Mouse (Mus musculus) liver, embryonic 16.5 days (tissue): ENCODE results near the gene Cobl. TPM values are rescaled to one million over a fixed set of nuclear protein-coding genes. Genes with fewer than 3 reads are reported as not detected.

Experiments
- ATAC-seq: fragments of 200-750 bp; cut with Nextera tagmentation; 2 replicates; pipeline ENCODE4 v1.8.0; 2017; ENCODE audit warnings: low read depth, mild to moderate bottlenecking, moderate number of reproducible peaks, moderate library complexity
- H3K27ac ChIP-seq: fragments of 300-500 bp; sonication (generic); 2 replicates; pipeline ENCODE4 v1.5.1; 2014; ENCODE audit warnings: mild to moderate bottlenecking, low read length
- H3K27me3 ChIP-seq: fragments of 300-500 bp; sonication (generic); 2 replicates; pipeline ENCODE4 v1.6.1; 2014; ENCODE audit warnings: low read depth, low read length, mixed read lengths; ENCODE audit not compliant: control insufficient read depth, insufficient read depth
- H3K36me3 ChIP-seq: fragments of 300-500 bp; sonication (generic); 2 replicates; pipeline ENCODE4 v1.6.1; 2014; ENCODE audit warnings: mild to moderate bottlenecking; ENCODE audit not compliant: control insufficient read depth, insufficient read depth
- H3K4me1 ChIP-seq: fragments of 300-500 bp; sonication (generic); 2 replicates; pipeline ENCODE4 v1.6.1; 2014; ENCODE audit warnings: low read depth, low read length, mixed read lengths; ENCODE audit not compliant: control insufficient read depth
- H3K4me2 ChIP-seq: fragments of 300-500 bp; sonication (generic); 2 replicates; pipeline ENCODE4 v1.6.1; 2014; ENCODE audit warnings: low read depth, low read length, mixed read lengths
- H3K4me3 ChIP-seq: fragments of 300-500 bp; sonication (generic); 2 replicates; pipeline ENCODE4 v1.5.1; 2014; ENCODE audit warnings: low read depth, mild to moderate bottlenecking, low read length
- H3K9ac ChIP-seq: fragments of 300-500 bp; sonication (generic); 2 replicates; pipeline ENCODE4 v1.6.1; 2014; ENCODE audit warnings: low read depth, low read length
- H3K9me3 ChIP-seq: fragments of 300-500 bp; sonication (generic); replicated peaks from 2 replicates; pipeline ENCODE4 v1.6.1; 2016; ENCODE audit warnings: low read length; ENCODE audit not compliant: control insufficient read depth
- WGBS: fragments of 180-500 bp; shearing (Covaris S2); extraction: QIAGEN DNeasy Blood & Tissue Kit; methylation state at CpG from one replicate; pipeline ENCODE4 v1.1.7; 2014; ENCODE audit not compliant: insufficient replicate concordance; 5-methylcytosine and 5-hydroxymethylcytosine counted together
- polyA plus RNA-seq: library from polyadenylated mRNA; unstranded; fragments of >200 nt; fragmentation: Nextera tagmentation; extraction: Ambion mirVana; gene quantifications from 2 replicates; pipeline ENCODE4 v1.2.1, GENCODE M21; 2015

The Cobl gene
- polyA plus RNA-seq, 1 experiment from 2014 or later: 2.2 TPM

DNA sequence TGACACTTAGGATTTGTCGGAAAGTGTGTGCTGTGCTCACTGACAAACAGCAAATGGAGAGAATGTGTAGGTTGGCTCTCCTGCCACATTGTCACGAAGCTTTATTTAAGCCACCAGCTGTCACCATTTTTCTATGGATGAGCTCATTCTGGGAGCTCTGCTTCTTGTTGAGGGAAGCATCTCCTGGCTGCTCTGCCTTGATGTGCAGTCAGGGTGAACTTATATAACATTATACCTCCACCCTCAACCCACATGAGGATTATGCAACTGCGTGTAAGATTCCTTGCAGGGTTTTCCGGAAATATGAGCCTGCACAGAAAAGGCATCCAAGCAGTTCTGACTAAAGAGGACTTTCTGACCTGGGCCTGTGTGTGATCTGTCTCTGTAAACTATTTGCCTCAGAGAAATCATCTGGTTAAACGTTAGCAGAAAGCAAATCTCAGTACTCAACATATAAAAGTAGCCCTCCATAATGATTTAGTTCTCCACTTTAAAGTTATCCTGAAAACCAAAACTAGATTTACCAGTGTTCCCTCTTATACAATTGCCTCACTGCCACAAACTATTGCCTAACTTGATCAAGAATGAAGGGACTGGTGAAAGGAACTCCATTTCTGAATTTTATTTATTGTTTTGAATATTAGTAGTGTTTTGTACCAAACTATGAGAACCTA lies 9.0 kb upstream of the Cobl start:
- Histone ChIP-seq H3K9me3 (no peaks in the 10 kb centered on the region), H3K27me3 (no peaks in the 10 kb centered on the region), H3K9ac (no peak overlapping the region), H3K4me1 (no peaks in the 10 kb centered on the region; the same call in 1 of the 2 replicates), H3K4me3 (no peak overlapping the region), H3K4me2 (no peak overlapping the region), H3K27ac (peak overlapping the region; percentile 24; the same call in 1 of the 2 replicates), H3K36me3 (no peaks in the 10 kb centered on the region)
- ATAC-seq: peak; percentile 32; the same call in 1 of the 2 replicates
- WGBS: 53% methylated on average over 5 of the region's 5 CpGs

GRCm38 (mm10) chr11:12469638-12470037 lies 4.9 kb upstream of the Cobl start:
- 38% methylated on average over 1 of the region's 1 CpGs for WGBS
- Histone ChIP-seq H3K4me1 (no peaks in the 10 kb centered on the region; the same call in 1 of the 2 replicates), H3K27me3 (peaks cover 10% of the 10 kb centered on the region), H3K4me2 (no peak overlapping the region), H3K36me3 (no peaks in the 10 kb centered on the region), H3K27ac (no peak overlapping the region), H3K9me3 (no peaks in the 10 kb centered on the region), H3K4me3 (no peak overlapping the region), H3K9ac (no peak overlapping the region)
- ATAC-seq: no peak

DNA sequence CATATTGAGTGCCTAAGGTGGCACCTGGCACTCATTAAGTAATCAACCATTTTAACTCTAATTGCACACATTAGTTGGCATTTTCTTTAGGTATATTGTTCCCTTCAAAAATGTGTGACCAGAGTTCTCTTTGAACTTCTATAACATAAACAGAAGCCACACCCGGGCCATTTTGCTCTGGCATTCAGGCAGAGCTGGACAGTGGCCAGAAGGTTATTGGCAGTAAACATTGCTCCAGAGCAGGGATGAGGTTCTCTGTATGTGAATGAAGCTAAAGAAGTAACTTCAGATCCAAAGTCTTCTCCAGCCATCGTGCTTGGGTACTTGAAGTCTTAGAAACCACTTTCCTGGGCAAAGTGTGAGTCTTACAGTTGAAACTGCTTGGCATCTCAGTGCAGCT lies 3.9 kb upstream of the Cobl start:
- WGBS: 40% methylated on average over 2 of the region's 2 CpGs
- Histone ChIP-seq H3K4me3 (no peak overlapping the region), H3K9me3 (no peaks in the 10 kb centered on the region), H3K36me3 (no peaks in the 10 kb centered on the region), H3K27ac (no peak overlapping the region), H3K9ac (no peak overlapping the region), H3K27me3 (peaks cover 19% of the 10 kb centered on the region), H3K4me2 (no peak overlapping the region), H3K4me1 (no peaks in the 10 kb centered on the region; the same call in none of the 2 replicates)
- no peak for ATAC-seq

DNA sequence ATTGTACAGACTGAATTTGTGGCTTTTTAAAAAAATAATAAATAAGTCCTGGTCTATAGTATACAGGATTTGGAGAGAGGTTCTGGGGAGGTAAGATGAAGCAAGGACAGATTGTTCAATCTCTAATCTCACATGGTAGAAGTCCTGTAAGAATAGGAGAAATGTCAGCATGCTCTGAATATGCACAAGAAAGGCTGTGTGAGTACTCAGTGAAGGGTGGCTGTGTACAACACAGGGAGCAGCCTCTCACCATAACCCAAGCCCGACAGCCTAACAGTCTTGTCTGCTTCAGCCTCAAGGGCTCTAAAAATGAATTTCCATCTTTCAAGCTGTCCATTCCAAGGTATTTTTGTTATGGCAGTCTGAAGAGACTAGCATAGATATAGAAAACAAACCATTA lies 3.1 kb upstream of the Cobl start:
- H3K9me3 ChIP-seq: no peaks in the 10 kb centered on the region
- no peak overlapping the region for H3K9ac ChIP-seq
- peaks cover 21% of the 10 kb centered on the region for H3K27me3 ChIP-seq
- ATAC-seq: no peak
- no peak overlapping the region for H3K4me3 ChIP-seq
- no peak overlapping the region for H3K27ac ChIP-seq
- H3K4me2 ChIP-seq: no peak overlapping the region
- H3K4me1 ChIP-seq: no peaks in the 10 kb centered on the region; the same call in 1 of the 2 replicates
- H3K36me3 ChIP-seq: no peaks in the 10 kb centered on the region
- 68% methylated on average over 1 of the region's 1 CpGs for WGBS

GRCm38 (mm10) chr11:12467217-12467616 lies 2.5 kb upstream of the Cobl start:
- Histone ChIP-seq H3K4me3 (no peak overlapping the region), H3K27me3 (peaks cover 21% of the 10 kb centered on the region), H3K4me1 (no peaks in the 10 kb centered on the region; the same call in 1 of the 2 replicates), H3K36me3 (no peaks in the 10 kb centered on the region), H3K9me3 (no peaks in the 10 kb centered on the region), H3K9ac (no peak overlapping the region), H3K27ac (no peak overlapping the region), H3K4me2 (no peak overlapping the region)
- no peak for ATAC-seq
- WGBS: 51% methylated on average over 2 of the region's 2 CpGs

DNA sequence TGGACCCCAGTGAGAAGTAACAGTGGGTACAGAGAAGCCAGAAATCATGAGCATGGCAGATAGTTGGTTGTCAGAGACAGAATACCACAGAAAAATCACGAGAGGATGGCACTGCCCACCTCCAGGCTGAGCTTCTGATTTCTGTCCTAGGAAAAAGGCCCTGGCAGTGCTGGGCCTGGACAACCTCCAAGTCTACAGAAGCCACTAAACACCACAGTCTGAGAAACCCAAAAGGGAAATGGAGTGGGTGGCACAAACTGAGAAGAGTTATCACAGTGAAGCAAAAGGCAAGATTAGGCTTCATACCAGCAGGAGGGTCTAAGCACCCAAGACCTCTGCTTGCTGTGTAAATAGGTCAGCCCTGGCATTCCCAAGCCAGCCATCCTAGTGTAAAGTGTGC lies 1.8 kb upstream of the Cobl start:
- WGBS: 40% methylated on average over 1 of the region's 1 CpGs

DNA sequence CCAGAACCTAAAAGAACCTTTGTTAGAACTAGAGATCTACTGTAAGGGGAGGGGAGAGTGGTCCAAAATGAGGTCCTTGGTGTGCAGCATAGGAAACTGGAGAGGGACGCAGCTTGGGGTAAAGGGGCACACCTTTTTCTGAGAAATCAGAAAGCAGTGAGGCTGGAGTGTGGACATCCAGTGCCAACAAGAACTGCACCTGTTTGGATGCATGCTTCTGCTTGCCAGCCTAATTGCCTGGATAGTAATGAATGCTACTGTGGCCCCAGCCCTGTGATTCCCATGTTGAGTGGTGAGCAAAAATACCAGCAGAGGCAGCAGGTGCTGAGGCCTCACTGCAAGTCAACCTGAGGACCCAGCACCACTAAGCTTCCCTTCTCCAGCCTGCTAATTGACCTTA lies 469 bp upstream of the Cobl start:
- 20% methylated on average over 1 of the region's 1 CpGs for WGBS
- Histone ChIP-seq H3K36me3 (no peaks in the 10 kb centered on the region), H3K27ac (no peak overlapping the region), H3K4me1 (no peaks in the 10 kb centered on the region; the same call in 1 of the 2 replicates), H3K27me3 (peaks cover 21% of the 10 kb centered on the region), H3K4me2 (peak overlapping the region; percentile 41; the same call in 1 of the 2 replicates), H3K9me3 (no peaks in the 10 kb centered on the region), H3K4me3 (peak overlapping the region; percentile 61), H3K9ac (no peak overlapping the region)
- no peak for ATAC-seq

More for the DNA sequence above, 1.8 kb upstream of the Cobl start:
- no peak overlapping the region for H3K9ac ChIP-seq
- H3K27me3 ChIP-seq: peaks cover 21% of the 10 kb centered on the region
- no peaks in the 10 kb centered on the region for H3K36me3 ChIP-seq
- no peak overlapping the region for H3K27ac ChIP-seq
- no peaks in the 10 kb centered on the region; the same call in 1 of the 2 replicates for H3K4me1 ChIP-seq
- no peak overlapping the region for H3K4me3 ChIP-seq
- H3K4me2 ChIP-seq: no peak overlapping the region
- ATAC-seq: no peak
- H3K9me3 ChIP-seq: no peaks in the 10 kb centered on the region

GRCm38 (mm10) chr11:12463615-12464170 lies 1.1 kb downstream of the Cobl start:
- Histone ChIP-seq H3K9me3 (no peaks in the 10 kb centered on the region), H3K4me3 (peak overlapping the region; percentile 61), H3K4me1 (no peaks in the 10 kb centered on the region; the same call in 1 of the 2 replicates), H3K9ac (no peak overlapping the region; the same call in 1 of the 2 replicates), H3K4me2 (peak overlapping the region; percentile 41), H3K27ac (no peak overlapping the region), H3K27me3 (peaks cover 21% of the 10 kb centered on the region), H3K36me3 (no peaks in the 10 kb centered on the region)
- 56% methylated on average over 13 of the region's 13 CpGs for WGBS
- no peak for ATAC-seq
